Mouse (Mus musculus) embryonic fibroblast, embryonic 13.5 days (primary cell): ENCODE measurements around the gene Ppcdc. TPM values are rescaled to one million over a fixed set of nuclear protein-coding genes. Genes with fewer than 3 reads are reported as not detected.
A peak's percentile ranks its signal among the peaks of the same experiment; 100 is the strongest.
"Not testable (repeated sequence)": the region's sequence is repeated elsewhere in the genome, so short reads cannot be mapped to it uniquely, and the experiment has no call there.

ENCODE experiments used
- H3K27ac ChIP-seq: 2 replicates; pipeline ENCODE4 v1.5.1; 2012; ENCODE audit warnings: low read length, control low read depth, inconsistent platforms; ENCODE audit not compliant: insufficient read depth
- H3K4me1 ChIP-seq: 2 replicates; pipeline ENCODE4 v1.6.1; 2011; ENCODE audit warnings: low read length; ENCODE audit not compliant: control insufficient read depth, insufficient read depth
- H3K4me3 ChIP-seq: 2 replicates; pipeline ENCODE4 v1.5.1; 2011; ENCODE audit warnings: mild to moderate bottlenecking, control low read depth, low read length; ENCODE audit not compliant: insufficient read depth
- CTCF ChIP-seq: IDR thresholded peaks from 2 replicates; pipeline ENCODE4 v1.5.1; 2011; ENCODE audit warnings: mild to moderate bottlenecking, control low read depth, low read length, moderate library complexity, borderline replicate concordance; ENCODE audit not compliant: insufficient read depth
- POLR2A ChIP-seq: IDR thresholded peaks from 2 replicates; pipeline ENCODE4 v1.6.1; 2011; ENCODE audit warnings: low read depth, mild to moderate bottlenecking, control low read depth, low read length, moderate library complexity
- polyA plus RNA-seq: library from polyadenylated mRNA; stranded (reverse); fragments of >200 nt; gene quantifications from 2 replicates; pipeline ENCODE4 v1.2.4, GENCODE M21; 2011; ENCODE audit warnings: low read depth; ENCODE audit not compliant: missing spikeins, insufficient read length

Ppcdc gene
- polyA plus RNA-seq, 1 experiment: 31.0 TPM

GRCm38 (mm10) chr9:57432480-57432879 is 7.4 kb downstream of the Ppcdc start:
- H3K4me3 ChIP-seq: no peak overlapping the region
- TF ChIP-seq POLR2A: no peak
- TF ChIP-seq CTCF: no peak
- H3K4me1 ChIP-seq: peaks cover 28% of the 10 kb centered on the region
- H3K27ac ChIP-seq: peak overlapping the region; percentile 95; the same call in 1 of the 2 replicates

- TF ChIP-seq CTCF: no peak
- no peak for TF ChIP-seq POLR2A
- H3K4me3 ChIP-seq: no peak overlapping the region
Observed at GRCm38 (mm10) chr9:57431202-57431601, 8.7 kb downstream of the Ppcdc start.

GRCm38 (mm10) chr9:57428391-57428790 is 11.5 kb downstream of the Ppcdc start:
- no peak overlapping the region for H3K4me3 ChIP-seq
- peaks cover 29% of the 10 kb centered on the region for H3K4me1 ChIP-seq
- TF ChIP-seq POLR2A: 0 out of 2 replicates have a peak, but pooled peaks have one; percentile 0
- no peak for TF ChIP-seq CTCF
- H3K27ac ChIP-seq: peak overlapping the region; percentile 99

More at GRCm38 (mm10) chr9:57431202-57431601, 8.7 kb downstream of the Ppcdc start:
- Histone ChIP-seq H3K27ac (no peak overlapping the region), H3K4me1 (peaks cover 25% of the 10 kb centered on the region)

- Histone ChIP-seq H3K27ac (peak overlapping the region; percentile 99), H3K4me3 (no peak overlapping the region), H3K4me1 (peaks cover 27% of the 10 kb centered on the region)
- TF ChIP-seq CTCF: no peak
- no peak for TF ChIP-seq POLR2A
Observed at GRCm38 (mm10) chr9:57427937-57428336, 12.0 kb downstream of the Ppcdc start.

- Histone ChIP-seq H3K4me1 (peaks cover 25% of the 10 kb centered on the region), H3K27ac (peak overlapping the region; percentile 99)
- H3K4me3 ChIP-seq: not testable (repeated sequence)
Observed at GRCm38 (mm10) chr9:57427123-57427522, 12.8 kb downstream of the Ppcdc start.

- Histone ChIP-seq H3K4me1 (peaks cover 29% of the 10 kb centered on the region), H3K4me3 (no peak overlapping the region), H3K27ac (peak overlapping the region; percentile 63)
- TF ChIP-seq POLR2A (no peak), CTCF (no peak)
Observed at GRCm38 (mm10) chr9:57425116-57425515, 14.8 kb downstream of the Ppcdc start.

- TF ChIP-seq POLR2A (no peak), CTCF (no peak)
- Histone ChIP-seq H3K27ac (no peak overlapping the region), H3K4me3 (no peak overlapping the region), H3K4me1 (peaks cover 32% of the 10 kb centered on the region)
Observed at GRCm38 (mm10) chr9:57424066-57424465, 15.9 kb downstream of the Ppcdc start.

GRCm38 (mm10) chr9:57421688-57422111 is 18.2 kb downstream of the Ppcdc start:
- TF ChIP-seq CTCF: no peak
- no peak for TF ChIP-seq POLR2A
- Histone ChIP-seq H3K4me3 (no peak overlapping the region), H3K4me1 (peaks cover 18% of the 10 kb centered on the region)

GRCm38 (mm10) chr9:57421121-57421571 is 18.8 kb downstream of the Ppcdc start:
- H3K4me3 ChIP-seq: no peak overlapping the region
- TF ChIP-seq CTCF: no peak
- no peak for TF ChIP-seq POLR2A
- peak overlapping the region; percentile 83 for H3K27ac ChIP-seq
- H3K4me1 ChIP-seq: peaks cover 18% of the 10 kb centered on the region

More at GRCm38 (mm10) chr9:57421688-57422111, 18.2 kb downstream of the Ppcdc start:
- H3K27ac ChIP-seq: no peak overlapping the region

- TF ChIP-seq POLR2A (peak; percentile 54; the same call in 1 of the 2 replicates), CTCF (no peak)
- Histone ChIP-seq H3K4me3 (no peak overlapping the region), H3K27ac (peak overlapping the region; percentile 83), H3K4me1 (peaks cover 18% of the 10 kb centered on the region)
Observed at GRCm38 (mm10) chr9:57420321-57421120, 19.4 kb downstream of the Ppcdc start.
